Mouse (Mus musculus) kidney, embryonic 15.5 days (tissue): ENCODE data around the gene 1700001C19Rik. TPM values are rescaled to one million over a fixed set of nuclear protein-coding genes. Genes with fewer than 3 reads are reported as not detected.
A peak's percentile ranks its signal among the peaks of the same experiment; 100 is the strongest.
"Not testable (repeated sequence)": the region's sequence is repeated elsewhere in the genome, so short reads cannot be mapped to it uniquely, and the experiment has no call there.

Experiments used
- ATAC-seq: fragments of 200-750 bp; cut with Nextera tagmentation; replicated peaks from 2 replicates; pipeline ENCODE4 v1.8.0; 2017; ENCODE audit warnings: moderate TSS enrichment; ENCODE audit not compliant: low FRiP score
- H3K27ac ChIP-seq: fragments of 300-500 bp; sonication (generic); 2 replicates; pipeline ENCODE4 v1.5.1; 2015; ENCODE audit warnings: mild to moderate bottlenecking, inconsistent platforms
- H3K27me3 ChIP-seq: fragments of 300-500 bp; sonication (generic); 2 replicates; pipeline ENCODE4 v1.6.1; 2015; ENCODE audit warnings: inconsistent platforms
- H3K36me3 ChIP-seq: fragments of 300-500 bp; sonication (generic); 2 replicates; pipeline ENCODE4 v1.6.1; 2015; ENCODE audit warnings: inconsistent platforms
- H3K4me1 ChIP-seq: fragments of 300-500 bp; sonication (generic); 2 replicates; pipeline ENCODE4 v1.6.1; 2015; ENCODE audit warnings: inconsistent platforms
- H3K4me2 ChIP-seq: fragments of 300-500 bp; sonication (generic); 2 replicates; pipeline ENCODE4 v1.6.1; 2015; ENCODE audit warnings: moderate library complexity, mild to moderate bottlenecking, inconsistent platforms
- H3K4me3 ChIP-seq: fragments of 300-500 bp; sonication (generic); replicated peaks from 2 replicates; pipeline ENCODE4 v1.5.1; 2015; ENCODE audit warnings: mild to moderate bottlenecking, inconsistent platforms
- H3K9ac ChIP-seq: fragments of 300-500 bp; sonication (generic); 2 replicates; pipeline ENCODE4 v1.6.1; 2015; ENCODE audit warnings: mild to moderate bottlenecking, inconsistent platforms
- H3K9me3 ChIP-seq: fragments of 300-500 bp; sonication (generic); replicated peaks from 2 replicates; pipeline ENCODE4 v1.6.1; 2016; ENCODE audit warnings: inconsistent platforms
- WGBS: fragments of 180-500 bp; shearing (Covaris S2); methylation state at CpG from one replicate; pipeline ENCODE4 v1.1.7; 2015; ENCODE audit warnings: mixed read lengths; 5-methylcytosine and 5-hydroxymethylcytosine counted together
- polyA plus RNA-seq: library from polyadenylated mRNA; unstranded; fragments of >200 nt; fragmentation: Nextera tagmentation; extraction: Ambion mirVana; gene quantifications from 2 replicates; pipeline ENCODE4 v1.2.1, GENCODE M21; 2015

1700001C19Rik gene
- polyA plus RNA-seq, 1 experiment from 2014 or later, result 0.26 TPM

- not testable (repeated sequence) for H3K36me3 ChIP-seq, H3K27ac ChIP-seq, H3K9me3 ChIP-seq, H3K4me3 ChIP-seq, H3K4me2 ChIP-seq, ATAC-seq, H3K27me3 ChIP-seq, H3K9ac ChIP-seq, H3K4me1 ChIP-seq
- WGBS, result 100% methylated on average over 1 of the region's 1 CpGs
These were observed 14.6 kb downstream of the 1700001C19Rik start for GRCm38 (mm10) chr17:47422616-47423015.

- Histone ChIP-seq H3K4me2 (no peak overlapping the region), H3K36me3 (no peaks in the 10 kb centered on the region), H3K9me3 (no peaks in the 10 kb centered on the region), H3K4me1 (0 out of 2 replicates have a peak, but pooled peaks cover 5% of the 10 kb centered on the region), H3K9ac (no peak overlapping the region), H3K27ac (no peak overlapping the region), H3K4me3 (no peak overlapping the region), H3K27me3 (no peaks in the 10 kb centered on the region)
- ATAC-seq, result no peak
- 89% methylated on average over 3 of the region's 3 CpGs for WGBS
These were observed 15.6 kb downstream of the 1700001C19Rik start for GRCm38 (mm10) chr17:47421566-47421965.

- Histone ChIP-seq H3K9me3 (no peaks in the 10 kb centered on the region), H3K4me2 (no peak overlapping the region), H3K9ac (no peak overlapping the region), H3K4me3 (no peak overlapping the region), H3K36me3 (no peaks in the 10 kb centered on the region), H3K4me1 (0 out of 2 replicates have a peak, but pooled peaks cover 5% of the 10 kb centered on the region), H3K27me3 (no peaks in the 10 kb centered on the region), H3K27ac (no peak overlapping the region)
- ATAC-seq, result no peak
- 70% methylated on average over 2 of the region's 2 CpGs for WGBS
These were observed 17.0 kb downstream of the 1700001C19Rik start for GRCm38 (mm10) chr17:47420195-47420594.

- not testable (repeated sequence) for ATAC-seq, H3K27ac ChIP-seq, H3K36me3 ChIP-seq, H3K9ac ChIP-seq, H3K9me3 ChIP-seq, H3K4me1 ChIP-seq
- Histone ChIP-seq H3K4me2 (peak overlapping the region; percentile 78), H3K4me3 (peak overlapping the region; percentile 44), H3K27me3 (peaks cover 62% of the 10 kb centered on the region)
- 3% methylated on average over 74 of the region's 74 CpGs for WGBS
These were observed 27.0 kb downstream of the 1700001C19Rik start for GRCm38 (mm10) chr17:47409897-47410861.

- H3K4me2 ChIP-seq, result no peak overlapping the region
- peaks cover 8% of the 10 kb centered on the region for H3K4me1 ChIP-seq
- WGBS, result 18% methylated on average over 8 of the region's 8 CpGs
- ATAC-seq, result peak; percentile 44; the same call in 1 of the 2 replicates
- peaks cover 56% of the 10 kb centered on the region for H3K27me3 ChIP-seq
- H3K36me3 ChIP-seq, result no peaks in the 10 kb centered on the region
- no peak overlapping the region for H3K4me3 ChIP-seq
- H3K9me3 ChIP-seq, result no peaks in the 10 kb centered on the region
- H3K9ac ChIP-seq, result no peak overlapping the region
- no peak overlapping the region for H3K27ac ChIP-seq
These were observed 28.6 kb downstream of the 1700001C19Rik start for GRCm38 (mm10) chr17:47408558-47408898.

- Histone ChIP-seq H3K27ac (no peak overlapping the region), H3K4me3 (no peak overlapping the region), H3K9ac (no peak overlapping the region), H3K9me3 (no peaks in the 10 kb centered on the region), H3K27me3 (peaks cover 50% of the 10 kb centered on the region), H3K36me3 (no peaks in the 10 kb centered on the region), H3K4me2 (no peak overlapping the region), H3K4me1 (peaks cover 8% of the 10 kb centered on the region)
- no peak for ATAC-seq
- 67% methylated on average over 10 of the region's 10 CpGs for WGBS
These were observed 29.2 kb downstream of the 1700001C19Rik start for GRCm38 (mm10) chr17:47407717-47408557.

- no peak within 1 kb of the TSS for H3K27ac ChIP-seq
- H3K4me2 ChIP-seq, result no peak within 1 kb of the TSS
- H3K27me3 ChIP-seq, result peaks cover 12% of the 10 kb centered on the region
- WGBS, result 62% methylated on average over 10 of the region's 10 CpGs
- H3K9me3 ChIP-seq, result no peaks in the 10 kb centered on the region
- no peaks in the 10 kb centered on the region for H3K36me3 ChIP-seq
- H3K4me1 ChIP-seq, result peaks cover 4% of the 10 kb centered on the region
- no peak for ATAC-seq
- no peak within 1 kb of the TSS for H3K4me3 ChIP-seq
- H3K9ac ChIP-seq, result no peak within 1 kb of the TSS
These were observed 36.7 kb downstream of the 1700001C19Rik start, which contains the start of gene Guca1a for GRCm38 (mm10) chr17:47400451-47400850. Guca1a (minus strand) TSS chr17:47400584.

GRCm38 (mm10) chr17:47399091-47399490 is 38.1 kb downstream of the 1700001C19Rik start:
- no peak overlapping the region for H3K27ac ChIP-seq
- peaks cover 16% of the 10 kb centered on the region for H3K4me1 ChIP-seq
- H3K9ac ChIP-seq, result no peak overlapping the region
- no peak overlapping the region for H3K4me3 ChIP-seq
- WGBS, result 88% methylated on average over 8 of the region's 8 CpGs
- H3K9me3 ChIP-seq, result no peaks in the 10 kb centered on the region
- peaks cover 22% of the 10 kb centered on the region for H3K27me3 ChIP-seq
- H3K36me3 ChIP-seq, result no peaks in the 10 kb centered on the region
- no peak overlapping the region for H3K4me2 ChIP-seq
- ATAC-seq, result no peak

- H3K4me3 ChIP-seq, result peak overlapping the region; percentile 34
- H3K27me3 ChIP-seq, result peaks cover 24% of the 10 kb centered on the region
- peak; percentile 65; the same call in 1 of the 2 replicates for ATAC-seq
- 4% methylated on average over 19 of the region's 20 CpGs for WGBS
- peaks cover 17% of the 10 kb centered on the region for H3K4me1 ChIP-seq
- H3K9me3 ChIP-seq, result no peaks in the 10 kb centered on the region; the same call in 1 of the 2 replicates
- H3K9ac ChIP-seq, result no peak overlapping the region
- H3K4me2 ChIP-seq, result peak overlapping the region; percentile 59
- no peak overlapping the region for H3K27ac ChIP-seq
- H3K36me3 ChIP-seq, result no peaks in the 10 kb centered on the region
These were observed 41.7 kb downstream of the 1700001C19Rik start for GRCm38 (mm10) chr17:47395376-47395913.

GRCm38 (mm10) chr17:47394223-47394869 is 42.8 kb downstream of the 1700001C19Rik start:
- H3K4me3 ChIP-seq, result peak overlapping the region; percentile 34
- H3K9me3 ChIP-seq, result no peaks in the 10 kb centered on the region; the same call in 1 of the 2 replicates
- H3K9ac ChIP-seq, result 0 out of 2 replicates have a peak overlapping the region, but pooled peaks have one; percentile 7
- peak; percentile 17 for ATAC-seq
- no peak overlapping the region for H3K27ac ChIP-seq
- H3K4me1 ChIP-seq, result peaks cover 17% of the 10 kb centered on the region
- H3K36me3 ChIP-seq, result no peaks in the 10 kb centered on the region
- peaks cover 24% of the 10 kb centered on the region for H3K27me3 ChIP-seq
- peak overlapping the region; percentile 59 for H3K4me2 ChIP-seq
- 15% methylated on average over 23 of the region's 24 CpGs for WGBS

- Histone ChIP-seq H3K27ac (no peak overlapping the region), H3K4me2 (no peak overlapping the region), H3K9ac (no peak overlapping the region), H3K9me3 (no peaks in the 10 kb centered on the region), H3K4me1 (peaks cover 10% of the 10 kb centered on the region; the same call in 1 of the 2 replicates), H3K36me3 (peaks cover 1% of the 10 kb centered on the region; the same call in 1 of the 2 replicates), H3K4me3 (no peak overlapping the region), H3K27me3 (no peaks in the 10 kb centered on the region)
- WGBS, result 59% methylated on average over 4 of the region's 4 CpGs
- ATAC-seq, result no peak
These were observed 50.5 kb downstream of the 1700001C19Rik start for GRCm38 (mm10) chr17:47386649-47387048.
